ENCODE assay signal across 8 mouse cellular contexts in the genomic region with DNA sequence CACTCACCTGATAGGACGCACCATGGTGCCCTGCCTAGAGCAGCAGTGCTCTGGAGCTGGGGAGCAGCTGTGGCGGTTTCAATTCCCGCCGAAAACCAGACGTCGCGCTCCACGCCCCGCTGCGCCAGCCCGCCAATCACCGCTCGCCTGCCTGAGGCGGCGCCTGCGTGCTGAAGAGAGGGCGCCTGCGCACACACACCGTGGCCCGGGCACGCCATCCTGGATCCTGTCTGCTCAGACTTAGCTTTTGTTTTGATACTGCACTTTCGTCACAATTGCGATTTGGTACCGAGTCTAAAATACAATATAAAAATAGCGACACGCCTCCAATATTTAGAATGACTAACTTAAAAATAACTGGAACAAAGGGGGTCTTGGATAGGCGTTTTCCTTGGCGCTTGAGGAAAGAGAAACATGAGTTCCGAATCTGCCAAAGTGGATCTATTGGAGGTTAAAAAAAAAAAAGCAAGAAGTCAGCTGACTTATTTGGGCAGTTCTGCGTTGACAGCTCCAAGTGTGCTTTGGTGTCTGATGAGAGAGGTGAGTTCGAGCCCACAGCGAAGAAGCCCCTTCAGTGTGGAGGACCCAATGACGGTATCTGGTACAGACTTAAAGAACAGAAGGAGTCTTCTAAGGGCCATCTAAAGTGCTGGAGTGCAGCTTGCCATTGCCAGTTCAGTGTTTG. TPM values are rescaled to one million over a fixed set of nuclear protein-coding genes. Genes with fewer than 3 reads are reported as not detected.
DNase-seq lines count a peak whose midpoint lies in the region; ATAC-seq and TF ChIP-seq lines count a peak whose summit lies in the region.

A gene (minus strand): TSS at position 101 of the 685 bp plus-strand sequence.
A gene (plus strand): TSS at position 476 of the 685 bp plus-strand sequence.

- H3K36me3 ChIP-seq in C2C12 (ENCODE audit: control insufficient read depth, insufficient read depth): peaks cover 7% of the 10 kb centered on the region
- peaks cover 58% of the 10 kb centered on the region for H3K36me3 ChIP-seq in erythroblast, embryonic 14.5 days (ENCODE audit: control insufficient read depth)
- no peaks in the 10 kb centered on the region for H3K36me3 ChIP-seq in heart, embryonic 11.5 days (ENCODE audit: control insufficient read depth, insufficient read depth, low read length)
- peaks cover 7% of the 10 kb centered on the region for H3K36me3 ChIP-seq in kidney, embryonic 16.5 days (ENCODE audit: insufficient read depth, low read length)
- peaks cover 7% of the 10 kb centered on the region; the same call in 1 of the 2 replicates for H3K36me3 ChIP-seq in liver, adult 2 months (ENCODE audit: control insufficient read depth, insufficient read depth, low read length)
- peaks cover 10% of the 10 kb centered on the region for H3K36me3 ChIP-seq in myocyte (ENCODE audit: control insufficient read depth, insufficient read depth)
- H3K36me3 ChIP-seq in splenic B cell, adult 2 months (ENCODE audit: control insufficient read depth, insufficient read depth, low read length, poor library complexity, severe bottlenecking): peaks cover 8% of the 10 kb centered on the region

- no peak for TF ChIP-seq CTCF in C2C12 (IDR thresholded peaks at IDR 0.05; ENCODE audit: control insufficient read depth, insufficient read depth, insufficient read length)
- TF ChIP-seq CTCF in brain, embryonic 14.5 days (IDR thresholded peaks at IDR 0.05; ENCODE audit: borderline replicate concordance, extremely low read depth, insufficient read depth, insufficient read length): no peak
- TF ChIP-seq CTCF in liver, adult 2 months (IDR thresholded peaks at IDR 0.05; ENCODE audit: low read depth, low read length): no peak

- under 1% methylated on average over 33 of the region's 33 CpGs for WGBS in heart, embryonic 11.5 days (ENCODE audit: insufficient replicate concordance)
- under 1% methylated on average over 33 of the region's 33 CpGs for WGBS in kidney, embryonic 16.5 days
- WGBS in liver, adult 2 months: under 1% methylated on average over 33 of the region's 33 CpGs

- peak; percentile 97 for ATAC-seq in heart, embryonic 11.5 days (replicated peaks; ENCODE audit: insufficient number of reproducible peaks, low FRiP score, low TSS enrichment)
- peak; percentile 99 for ATAC-seq in kidney, embryonic 16.5 days (ENCODE audit: low FRiP score, low TSS enrichment)

- H3K9ac ChIP-seq in heart, embryonic 11.5 days (ENCODE audit: low read depth, low read length): peak within 1 kb of the TSS; percentile 81
- H3K9ac ChIP-seq in kidney, embryonic 16.5 days (replicated peaks; ENCODE audit: low read length): peak within 1 kb of the TSS; percentile 82
- peak within 1 kb of the TSS; percentile 59 for H3K9ac ChIP-seq in liver, adult 2 months (ENCODE audit: low read depth, low read length)

- H3K27me3 ChIP-seq in C2C12 (ENCODE audit: control insufficient read depth, insufficient read depth, insufficient read length) (no peaks in the 10 kb centered on the region), myocyte (ENCODE audit: control insufficient read depth, insufficient read depth, insufficient read length) (no peaks in the 10 kb centered on the region)
- H3K27me3 ChIP-seq in erythroblast, embryonic 14.5 days (ENCODE audit: control insufficient read depth): no peaks in the 10 kb centered on the region
- no peaks in the 10 kb centered on the region for H3K27me3 ChIP-seq in heart, embryonic 11.5 days (ENCODE audit: control insufficient read depth, insufficient read depth, low read length)
- H3K27me3 ChIP-seq in kidney, embryonic 16.5 days (ENCODE audit: insufficient read depth, low read length): no peaks in the 10 kb centered on the region
- H3K27me3 ChIP-seq in liver, adult 2 months (ENCODE audit: control insufficient read depth, insufficient read depth, low read length): no peaks in the 10 kb centered on the region
- H3K27me3 ChIP-seq in splenic B cell, adult 2 months (ENCODE audit: control insufficient read depth, insufficient read depth, low read length, poor library complexity, severe bottlenecking): no peaks in the 10 kb centered on the region

- H3K4me1 ChIP-seq in erythroblast, embryonic 14.5 days (ENCODE audit: control insufficient read depth): peaks cover 43% of the 10 kb centered on the region
- peaks cover 9% of the 10 kb centered on the region; the same call in 1 of the 2 replicates for H3K4me1 ChIP-seq in heart, embryonic 11.5 days (ENCODE audit: control insufficient read depth, insufficient read depth, low read length)
- peaks cover 22% of the 10 kb centered on the region for H3K4me1 ChIP-seq in kidney, embryonic 16.5 days (ENCODE audit: insufficient read depth, low read length)
- peaks cover 8% of the 10 kb centered on the region; the same call in 1 of the 2 replicates for H3K4me1 ChIP-seq in liver, adult 2 months (ENCODE audit: control insufficient read depth, insufficient read depth, low read length)

- TF ChIP-seq POLR2A in brain, embryonic 14.5 days (IDR thresholded peaks at IDR 0.05; ENCODE audit: borderline replicate concordance, extremely low read depth, insufficient read depth, insufficient read length, poor library complexity, severe bottlenecking): peak; percentile 20; the same call in 1 of the 2 replicates
- no peak for TF ChIP-seq POLR2A in liver, adult 2 months (IDR thresholded peaks at IDR 0.05; ENCODE audit: extremely low read depth, insufficient read depth, low read length)
- TF ChIP-seq POLR2A in myocyte (IDR thresholded peaks at IDR 0.05; ENCODE audit: insufficient read length, low read depth): peak; percentile 59

- H3K4me2 ChIP-seq in heart, embryonic 11.5 days: peak within 1 kb of the TSS; percentile 96
- H3K4me2 ChIP-seq in kidney, embryonic 16.5 days (replicated peaks; ENCODE audit: low read depth, low read length): peak within 1 kb of the TSS; percentile 94
- H3K4me2 ChIP-seq in myocyte (ENCODE audit: low read depth): peak within 1 kb of the TSS; percentile 94

- H3K27ac ChIP-seq in heart, embryonic 11.5 days (ENCODE audit: low read depth, low read length): peak within 1 kb of the TSS; percentile 46; the same call in 1 of the 2 replicates
- peak within 1 kb of the TSS; percentile 79; the same call in 1 of the 2 replicates for H3K27ac ChIP-seq in kidney, embryonic 16.5 days (ENCODE audit: low read length)
- H3K27ac ChIP-seq in liver, adult 2 months (replicated peaks; ENCODE audit: insufficient read depth, low read depth, low read length): no peak within 1 kb of the TSS

- no peaks in the 10 kb centered on the region for H3K9me3 ChIP-seq in erythroblast, embryonic 14.5 days (ENCODE audit: control insufficient read depth, low read length)
- H3K9me3 ChIP-seq in heart, embryonic 11.5 days (replicated peaks; ENCODE audit: control insufficient read depth, low read length): no peaks in the 10 kb centered on the region
- no peaks in the 10 kb centered on the region for H3K9me3 ChIP-seq in kidney, embryonic 16.5 days (ENCODE audit: low read length)

- H3K79me2 ChIP-seq in C2C12 (ENCODE audit: control insufficient read depth, insufficient read depth) (peaks cover 33% of the 10 kb centered on the region), myocyte (ENCODE audit: control insufficient read depth, insufficient read depth) (peaks cover 15% of the 10 kb centered on the region)
- H3K79me2 ChIP-seq in liver, adult 2 months (ENCODE audit: control insufficient read depth, insufficient read depth, low read length): no peaks in the 10 kb centered on the region

- peak within 1 kb of the TSS; percentile 56 for H3K4me3 ChIP-seq in C2C12 (ENCODE audit: insufficient read depth, poor library complexity, severe bottlenecking)
- peak within 1 kb of the TSS; percentile 86 for H3K4me3 ChIP-seq in erythroblast, embryonic 14.5 days (replicated peaks)
- peak within 1 kb of the TSS; percentile 91 for H3K4me3 ChIP-seq in heart, embryonic 11.5 days (ENCODE audit: low read depth, low read length)
- H3K4me3 ChIP-seq in kidney, embryonic 16.5 days (ENCODE audit: low read length): peak within 1 kb of the TSS; percentile 66
- H3K4me3 ChIP-seq in liver, adult 2 months (ENCODE audit: insufficient read depth, low read depth, low read length): peak within 1 kb of the TSS; percentile 88
- H3K4me3 ChIP-seq in myocyte: peak within 1 kb of the TSS; percentile 78

- DNase-seq in brain, embryonic 14.5 days (ENCODE audit: low read depth): peak; percentile 99
- DNase-seq in liver, adult 2 months (ENCODE audit: extremely low read depth, low read depth, low spot score): peak; percentile 80
- DNase-seq in splenic B cell, adult 2 months (ENCODE audit: low read depth, low spot score): peak; percentile 97

- H3K79me3 ChIP-seq in C2C12 (ENCODE audit: low read depth): peaks cover 13% of the 10 kb centered on the region

- H3ac ChIP-seq in C2C12 (ENCODE audit: control insufficient read depth, insufficient read length, low read depth): peak within 1 kb of the TSS; percentile 96
- H3ac ChIP-seq in myocyte (ENCODE audit: control insufficient read depth, insufficient read length): peak within 1 kb of the TSS; percentile 75

TF ChIP-seq in C2C12, 6 proteins besides CTCF, POLR2A, EP300 and RAD21 (continues in another document):
- TF ChIP-seq USF1 (IDR thresholded peaks at IDR 0.05; ENCODE audit: low read depth) (peak; percentile 89), FOSL1 (IDR thresholded peaks at IDR 0.05; ENCODE audit: insufficient read depth, low read length, poor library complexity, severe bottlenecking) (no peak), MAX (IDR thresholded peaks at IDR 0.05) (peak; percentile 39)

TF ChIP-seq in myocyte, 11 proteins besides CTCF, POLR2A, EP300 and RAD21 (continues in another document):
- no peak for TF ChIP-seq TCF12 (IDR thresholded peaks at IDR 0.05; ENCODE audit: insufficient read depth, poor library complexity, severe bottlenecking)
- peak; percentile 93 for TF ChIP-seq E2F4 (IDR thresholded peaks at IDR 0.05; ENCODE audit: insufficient read depth)
- TF ChIP-seq CEBPB (IDR thresholded peaks at IDR 0.05; ENCODE audit: insufficient read depth, poor library complexity, severe bottlenecking): no peak

RNA-seq across cellular contexts. Expression of the first gene that starts in this region (rescaled TPM):
- polyA plus RNA-seq in C2C12 (2012; fragmentation: generic; extraction: Trizol): 10.5 TPM
- polyA plus RNA-seq in brain, embryonic 14.5 days (2012; rRNA removed): 16.8 and 33.8 TPM in 2 replicates
- 5.5 and 6.1 TPM in 2 replicates for polyA plus RNA-seq in erythroblast, embryonic 14.5 days (2012)
- polyA plus RNA-seq in heart, embryonic 11.5 days (2014; fragmentation: Nextera tagmentation; extraction: Ambion mirVana): 39.4 and 50.2 TPM in 2 replicates
- polyA plus RNA-seq in kidney, embryonic 16.5 days (2015; fragmentation: Nextera tagmentation; extraction: Ambion mirVana): 51.5 and 56.8 TPM in 2 replicates
- 0.28 and 0.67 TPM in 2 replicates for total RNA-seq in liver, adult 2 months (2014; rRNA removed)
- 0.12 and 0.20 TPM in 2 replicates for polyA plus RNA-seq in liver, adult 2 months (2012; rRNA removed)
- polyA plus RNA-seq in myocyte (2012; fragmentation: generic; extraction: Trizol): 4.6 TPM

RNA-seq across cellular contexts. Expression of the second gene that starts in this region (rescaled TPM):
- 12.2 TPM for polyA plus RNA-seq in C2C12 (2012; fragmentation: generic; extraction: Trizol)
- polyA plus RNA-seq in brain, embryonic 14.5 days (2012; rRNA removed): 21.2 and 22.4 TPM in 2 replicates
- 0.33 and 0.91 TPM in 2 replicates for polyA plus RNA-seq in erythroblast, embryonic 14.5 days (2012)
- polyA plus RNA-seq in heart, embryonic 11.5 days (2014; fragmentation: Nextera tagmentation; extraction: Ambion mirVana): 11.1 and 12.3 TPM in 2 replicates
- polyA plus RNA-seq in kidney, embryonic 16.5 days (2015; fragmentation: Nextera tagmentation; extraction: Ambion mirVana): 18.6 and 19.4 TPM in 2 replicates
- 9.7 and 13.9 TPM in 2 replicates for total RNA-seq in liver, adult 2 months (2014; rRNA removed)
- polyA plus RNA-seq in liver, adult 2 months (2012; rRNA removed): 2.6 and 2.7 TPM in 2 replicates
- 18.4 TPM for polyA plus RNA-seq in myocyte (2012; fragmentation: generic; extraction: Trizol)
